Mouse (Mus musculus): ENCODE measurements around the gene Carmil1.

DNA sequence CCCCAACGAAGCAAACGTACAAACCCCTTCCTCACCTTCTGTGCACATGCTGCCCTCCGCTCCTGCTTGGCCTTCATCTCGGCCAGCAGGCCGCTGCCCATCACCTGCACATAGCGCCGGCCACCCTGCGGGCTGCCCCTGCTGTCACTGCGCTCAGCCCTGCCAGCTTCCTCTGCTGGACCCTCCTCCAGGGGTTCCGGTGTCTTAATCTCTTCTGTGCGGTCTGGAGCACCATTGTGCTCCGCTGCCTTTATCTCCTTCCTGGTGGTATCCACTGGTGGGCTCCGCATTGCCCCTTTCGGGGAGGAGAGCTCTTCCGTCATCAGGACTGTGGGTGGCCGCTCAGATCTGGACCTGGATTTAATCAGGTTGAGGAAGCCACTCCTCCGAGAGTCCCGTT is 244.4 kb downstream of the Carmil1 start:
- no peak for TF ChIP-seq CTCF (IDR thresholded peaks at IDR 0.05; ENCODE audit: control insufficient read depth, insufficient read depth, insufficient read length)
- no peak for TF ChIP-seq MAX (IDR thresholded peaks at IDR 0.05)
- TF ChIP-seq MYOG (IDR thresholded peaks at IDR 0.05; ENCODE audit: control insufficient read depth, extremely low read depth, insufficient read length), result no peak
- TF ChIP-seq CEBPB (IDR thresholded peaks at IDR 0.05; ENCODE audit: low read depth), result no peak
- no peak for TF ChIP-seq USF1 (IDR thresholded peaks at IDR 0.05; ENCODE audit: low read depth)
